Mouse (Mus musculus) olfactory bulb, adult 2 months (tissue): ENCODE measurements around the gene Ets1. TPM values are rescaled to one million over a fixed set of nuclear protein-coding genes. Genes with fewer than 3 reads are reported as not detected.

Experiments
- H3K27ac ChIP-seq: fragments of 200-500 bp; 2 replicates; pipeline ENCODE4 v1.5.1; 2012; ENCODE audit warnings: low read depth, low read length; ENCODE audit not compliant: insufficient read depth
- H3K4me1 ChIP-seq: fragments of 200-500 bp; 2 replicates; pipeline ENCODE4 v1.6.1; 2012; ENCODE audit warnings: low read length; ENCODE audit not compliant: control insufficient read depth, insufficient read depth
- H3K4me3 ChIP-seq: fragments of 200-500 bp; 2 replicates; pipeline ENCODE4 v1.5.1; 2012; ENCODE audit warnings: mild to moderate bottlenecking, low read depth, low read length, moderate library complexity; ENCODE audit not compliant: insufficient read depth
- CTCF ChIP-seq: fragments of 200-500 bp; IDR thresholded peaks from 2 replicates; pipeline ENCODE4 v1.5.1; 2012; ENCODE audit warnings: low read depth, mild to moderate bottlenecking, low read length, moderate library complexity; ENCODE audit not compliant: insufficient read depth
- POLR2A ChIP-seq: fragments of 200-500 bp; IDR thresholded peaks from 2 replicates; pipeline ENCODE4 v1.6.1; 2012; ENCODE audit warnings: mild to moderate bottlenecking, low read depth, low read length, moderate library complexity; ENCODE audit not compliant: insufficient read depth
- WGBS: fragments of 180-500 bp; shearing (Covaris S2); methylation state at CpG from one replicate; pipeline ENCODE4 v1.1.7; 2018; 5-methylcytosine and 5-hydroxymethylcytosine counted together
- polyA plus RNA-seq: library from polyadenylated mRNA; stranded (reverse); fragments of >200 nt; gene quantifications from 2 replicates; pipeline ENCODE4 v1.2.4, GENCODE M21; 2012; ENCODE audit warnings: low replicate concordance; ENCODE audit not compliant: missing spikeins, insufficient read depth, insufficient read length

Gene Ets1
- polyA plus RNA-seq, 1 experiment, result 306 TPM

- Histone ChIP-seq H3K27ac (no peak overlapping the region), H3K4me1 (peaks cover 10% of the 10 kb centered on the region), H3K4me3 (no peak overlapping the region)
- TF ChIP-seq CTCF (no peak), POLR2A (no peak)
- WGBS, result 79% methylated on average over 6 of the region's 6 CpGs
Observed at GRCm38 (mm10) chr9:32791699-32792098, 155.7 kb downstream of the Ets1 start.

- 88% methylated on average over 1 of the region's 1 CpGs for WGBS
- Histone ChIP-seq H3K4me3 (no peak overlapping the region), H3K4me1 (no peaks in the 10 kb centered on the region), H3K27ac (no peak overlapping the region)
- TF ChIP-seq POLR2A (no peak), CTCF (no peak)
Observed at GRCm38 (mm10) chr9:32798171-32798570, 162.2 kb downstream of the Ets1 start.

- TF ChIP-seq POLR2A, result no peak
- TF ChIP-seq CTCF, result no peak
- Histone ChIP-seq H3K27ac (no peak overlapping the region), H3K4me1 (no peaks in the 10 kb centered on the region), H3K4me3 (no peak overlapping the region)
- WGBS, result 77% methylated on average over 4 of the region's 4 CpGs
Observed at GRCm38 (mm10) chr9:32806106-32806505, 170.1 kb downstream of the Ets1 start.

Other genes with a start within 250 kb of the Ets1 start
- not detected in 2 replicates for gene Fli1, start 93.4 kb upstream of the Ets1 start, polyA plus RNA-seq